Mouse (Mus musculus) liver, embryonic 14.5 days (tissue): Measurements from ENCODE around the gene Rpe. TPM values are rescaled to one million over a fixed set of nuclear protein-coding genes. Genes with fewer than 3 reads are reported as not detected.
"Not testable (repeated sequence)": the region's sequence is repeated elsewhere in the genome, so short reads cannot be mapped to it uniquely, and the experiment has no call there.

Source experiments
- ATAC-seq: fragments of 200-750 bp; cut with Nextera tagmentation; 2 replicates; pipeline ENCODE4 v1.8.0; 2017; ENCODE audit warnings: moderate number of reproducible peaks, mild to moderate bottlenecking, moderate library complexity; ENCODE audit not compliant: insufficient read depth
- DNase-seq, 3 experiments: peaks; one replicate each; pipeline ENCODE4 v3.0.0-alpha.2; 2012 to 2013; ENCODE audit warnings: low read depth in 3 of 3, low spot score in 3 of 3
- H3K27ac ChIP-seq: fragments of 300-500 bp; sonication (generic); 2 replicates; pipeline ENCODE4 v1.5.1; 2014; ENCODE audit warnings: moderate library complexity, mild to moderate bottlenecking, control low read depth, inconsistent platforms
- H3K27me3 ChIP-seq: fragments of 300-500 bp; sonication (generic); 2 replicates; pipeline ENCODE4 v1.6.1; 2014; ENCODE audit warnings: mild to moderate bottlenecking, low read length, moderate library complexity; ENCODE audit not compliant: control insufficient read depth, insufficient read depth
- H3K36me3 ChIP-seq: fragments of 300-500 bp; sonication (generic); replicated peaks from 2 replicates; pipeline ENCODE4 v1.6.1; 2014; ENCODE audit warnings: low read depth; ENCODE audit not compliant: control insufficient read depth, insufficient read depth
- H3K4me1 ChIP-seq, 2 experiments: fragments of 200-500 bp in 1 of 2; fragments of 300-500 bp in 1 of 2; sonication (generic) in 1 of 2; replicated peaks; 2 replicates each; pipeline ENCODE4 v1.6.1; 2012 to 2014; ENCODE audit warnings: antibody characterized with exemption in 1 of 2, inconsistent platforms in 1 of 2, low read length in 1 of 2; ENCODE audit not compliant: control insufficient read depth in 2 of 2, insufficient read depth in 2 of 2
- H3K4me2 ChIP-seq: fragments of 300-500 bp; sonication (generic); 2 replicates; pipeline ENCODE4 v1.6.1; 2014; ENCODE audit warnings: low read depth, mild to moderate bottlenecking, control low read depth, moderate library complexity
- H3K4me3 ChIP-seq, 2 experiments: fragments of 200-500 bp in 1 of 2; fragments of 300-500 bp in 1 of 2; sonication (generic) in 1 of 2; 2 replicates each; pipeline ENCODE4 v1.5.1; 2012 to 2014; ENCODE audit warnings: low read depth in 2 of 2, low read length in 2 of 2, mild to moderate bottlenecking in 2 of 2, control low read depth in 1 of 2, inconsistent platforms in 1 of 2, moderate library complexity in 1 of 2; ENCODE audit not compliant: insufficient read depth in 1 of 2
- H3K9ac ChIP-seq: fragments of 300-500 bp; sonication (generic); replicated peaks from 2 replicates; pipeline ENCODE4 v1.6.1; 2014; ENCODE audit warnings: mild to moderate bottlenecking, control low read depth, moderate library complexity
- H3K9me3 ChIP-seq: fragments of 300-500 bp; sonication (generic); 2 replicates; pipeline ENCODE4 v1.6.1; 2016; ENCODE audit warnings: low read length, mixed read lengths; ENCODE audit not compliant: control insufficient read depth
- CTCF ChIP-seq: IDR thresholded peaks from 2 replicates; pipeline ENCODE4 v1.5.1; 2016; ENCODE audit warnings: antibody characterized with exemption, low read depth, control low read depth
- EP300 ChIP-seq: IDR thresholded peaks from 2 replicates; pipeline ENCODE4 v1.6.1; 2016; ENCODE audit warnings: antibody characterized with exemption, low read depth
- WGBS: fragments of 180-500 bp; shearing (Covaris S2); extraction: QIAGEN DNeasy Blood & Tissue Kit; methylation state at CpG from one replicate; pipeline ENCODE4 v1.1.7; 2014; ENCODE audit not compliant: insufficient replicate concordance; 5-methylcytosine and 5-hydroxymethylcytosine counted together
- polyA plus RNA-seq, 2 experiments: library from polyadenylated mRNA; depleted of rRNA in 1 of 2; stranded (reverse) in 1 of 2; unstranded in 1 of 2; fragments of >200 nt; fragmentation: Nextera tagmentation in 1 of 2; extraction: Ambion mirVana in 1 of 2; gene quantifications; 2 replicates each; pipeline versions ENCODE4 v1.2.1 to v1.2.3; 2012 to 2014

Rpe gene
- polyA plus RNA-seq, 2 experiments = 11.5 to 27.4 TPM

DNA sequence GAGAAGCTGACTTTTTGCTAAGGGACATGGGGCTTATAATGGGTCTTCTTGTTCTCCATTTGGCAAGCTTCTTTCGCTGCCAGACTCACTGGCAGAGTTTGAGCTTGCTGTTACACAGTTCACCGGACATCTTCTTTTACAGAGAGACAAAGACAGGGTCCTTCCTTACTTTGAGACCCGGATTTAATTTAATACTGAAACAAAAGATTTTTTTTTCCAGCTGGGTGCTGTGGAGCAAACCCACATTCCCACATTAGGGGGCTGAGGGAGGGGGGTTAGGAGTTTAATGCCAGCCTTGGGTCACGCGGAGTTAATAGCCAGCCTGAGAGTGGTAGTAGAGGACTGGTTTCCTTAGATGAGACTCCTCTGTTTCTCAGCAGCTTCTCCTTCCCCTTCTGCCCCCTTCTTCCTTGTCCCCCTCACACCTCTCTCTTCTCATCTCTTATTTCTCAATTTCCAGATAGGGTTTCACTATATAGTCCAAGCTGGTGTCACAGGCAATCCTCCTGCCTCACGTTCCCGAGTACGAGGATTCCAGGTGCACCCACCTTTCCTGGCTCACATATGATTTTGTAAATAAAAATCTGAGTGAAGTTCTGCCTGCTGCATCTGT lies 7.7 kb upstream of the Rpe start:
- ATAC-seq (no peak), DNase-seq (no peak)
- H3K9me3 ChIP-seq = no peaks in the 10 kb centered on the region
- H3K9ac ChIP-seq = no peak overlapping the region
- no peaks in the 10 kb centered on the region for H3K27me3 ChIP-seq
- 78% methylated on average over 8 of the region's 8 CpGs for WGBS
- H3K4me1 ChIP-seq = no peaks in the 10 kb centered on the region
- H3K36me3 ChIP-seq = no peaks in the 10 kb centered on the region
- no peak overlapping the region for H3K27ac ChIP-seq
- TF ChIP-seq CTCF = no peak
- TF ChIP-seq EP300 = no peak
- H3K4me2 ChIP-seq = no peak overlapping the region
- H3K4me3 ChIP-seq = no peak overlapping the region

DNA sequence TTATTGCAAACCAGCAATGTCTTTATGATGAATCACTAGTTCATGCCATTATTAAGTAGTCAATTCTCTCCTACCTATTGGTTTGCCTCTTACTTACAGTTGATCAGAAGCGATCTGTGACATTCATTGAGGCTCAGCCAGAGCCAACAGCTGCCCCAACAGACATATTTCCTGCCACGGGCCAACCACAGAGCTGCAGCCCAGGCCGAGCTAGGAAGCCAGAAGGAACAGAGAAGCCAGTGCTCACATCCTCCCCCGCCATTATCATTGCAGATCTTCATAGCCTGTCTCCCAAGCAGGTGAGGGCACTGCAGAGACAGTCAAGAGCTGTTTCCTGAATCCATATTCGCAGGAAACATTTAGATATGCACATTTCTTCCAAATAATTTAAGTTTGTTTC lies 6.4 kb upstream of the Rpe start:
- no peak overlapping the region for H3K27ac ChIP-seq
- no peaks in the 10 kb centered on the region for H3K27me3 ChIP-seq
- H3K4me3 ChIP-seq = no peak overlapping the region
- ATAC-seq (no peak), DNase-seq (no peak)
- H3K4me1 ChIP-seq = no peaks in the 10 kb centered on the region
- H3K9me3 ChIP-seq = no peaks in the 10 kb centered on the region
- no peak overlapping the region for H3K4me2 ChIP-seq
- 11% methylated on average over 5 of the region's 5 CpGs for WGBS
- H3K9ac ChIP-seq = no peak overlapping the region
- no peaks in the 10 kb centered on the region for H3K36me3 ChIP-seq
- TF ChIP-seq EP300 = no peak
- no peak for TF ChIP-seq CTCF

DNA sequence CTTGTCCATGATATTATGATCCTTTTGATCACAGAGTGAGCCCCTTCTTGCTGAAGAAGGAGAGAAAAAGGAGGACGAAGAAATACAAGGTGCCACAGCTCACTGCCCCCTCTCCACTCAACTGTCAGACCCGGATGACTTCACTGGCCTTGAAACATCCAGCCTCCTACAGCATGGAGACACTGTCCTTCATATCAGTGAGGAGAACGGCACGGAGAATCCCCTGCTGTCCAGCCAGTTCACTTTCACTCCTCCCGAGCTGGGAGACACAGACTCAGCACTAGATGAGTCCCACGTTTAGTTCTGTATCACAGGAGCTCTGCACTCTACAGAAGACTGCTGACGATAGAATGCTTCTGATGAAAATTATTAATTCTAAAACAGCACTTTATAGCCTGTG lies 5.3 kb upstream of the Rpe start:
- Histone ChIP-seq H3K4me2 (no peak overlapping the region), H3K27ac (no peak overlapping the region), H3K36me3 (no peaks in the 10 kb centered on the region), H3K27me3 (no peaks in the 10 kb centered on the region), H3K4me3 (no peak overlapping the region), H3K9ac (no peak overlapping the region), H3K4me1 (0 out of 4 replicates have a peak, but pooled peaks cover 0 to 3% of the 10 kb centered on the region in 2 experiments), H3K9me3 (no peaks in the 10 kb centered on the region)
- DNase-seq (no peak), ATAC-seq (no peak)
- WGBS = 55% methylated on average over 7 of the region's 7 CpGs
- no peak for TF ChIP-seq CTCF
- no peak for TF ChIP-seq EP300

DNA sequence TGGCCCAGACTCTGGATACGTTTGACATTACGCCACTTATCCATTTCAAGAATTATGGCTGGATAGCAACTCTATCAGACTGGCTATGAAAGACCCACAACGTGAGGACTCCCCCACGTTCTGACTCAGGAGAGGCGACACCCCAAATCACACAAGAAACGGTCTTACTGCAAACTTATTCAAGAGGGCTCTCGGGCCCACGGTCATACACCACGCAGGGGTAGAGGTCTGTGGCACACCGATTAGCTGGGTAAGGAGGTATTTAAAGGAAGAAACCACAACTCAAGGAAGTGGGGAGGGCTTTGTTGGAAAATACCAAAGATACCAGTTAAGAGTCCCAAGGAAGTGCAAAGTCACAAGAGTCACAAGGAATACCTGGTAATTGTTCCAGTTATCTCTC lies 1.0 kb upstream of the Rpe start:
- not testable (repeated sequence) for DNase-seq
- 79% methylated on average over 10 of the region's 10 CpGs for whole genome bisulfite sequencing

DNA sequence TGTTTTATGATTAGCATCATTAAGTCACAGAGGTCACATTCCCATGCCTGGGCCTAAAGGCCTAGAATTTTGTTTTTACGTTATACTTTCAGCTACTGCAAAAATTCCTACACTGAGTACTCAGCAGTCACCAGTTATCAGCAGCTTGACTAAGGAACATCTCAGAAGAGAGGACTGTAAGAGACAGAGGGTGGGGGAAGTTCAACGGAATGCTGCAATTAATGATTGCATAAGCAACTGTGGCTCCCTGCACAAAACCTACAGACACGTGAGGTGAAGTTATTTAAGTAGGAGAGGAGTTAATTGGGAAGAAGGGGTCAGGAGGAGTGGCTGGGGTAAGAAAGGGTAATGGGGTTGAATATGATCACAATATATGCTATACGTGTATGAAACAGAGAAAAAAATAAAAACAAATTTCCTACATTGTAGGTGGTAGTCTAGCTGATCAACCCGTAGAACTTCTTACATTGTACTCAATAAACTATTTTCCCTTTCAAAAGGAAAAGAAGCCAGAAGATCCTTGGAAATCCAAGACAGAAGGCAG lies 410 bp upstream of the Rpe start:
- ATAC-seq (no peak), DNase-seq (no peak)
- TF ChIP-seq CTCF (no peak), EP300 (no peak)
- peak overlapping the region; percentile 88 for H3K4me2 ChIP-seq
- peak overlapping the region; percentile 9 to 74; a peak in 3 of 4 replicates for H3K4me3 ChIP-seq
- H3K9ac ChIP-seq = no peak overlapping the region
- H3K36me3 ChIP-seq = no peaks in the 10 kb centered on the region
- 55% methylated on average over 5 of the region's 5 CpGs for WGBS
- H3K27me3 ChIP-seq = no peaks in the 10 kb centered on the region
- H3K9me3 ChIP-seq = no peaks in the 10 kb centered on the region
- H3K27ac ChIP-seq = no peak overlapping the region
- peaks cover 14 to 17% of the 10 kb centered on the region in 2 experiments for H3K4me1 ChIP-seq

More for the DNA sequence above, 1.0 kb upstream of the Rpe start:
- H3K9me3 ChIP-seq, H3K4me2 ChIP-seq, H3K4me3 ChIP-seq, ATAC-seq, H3K9ac ChIP-seq, H3K27me3 ChIP-seq, H3K27ac ChIP-seq, H3K36me3 ChIP-seq: not testable (repeated sequence)
- H3K4me1 ChIP-seq = peaks cover 14 to 17% of the 10 kb centered on the region in 2 experiments
